Mouse (Mus musculus) layer of hippocampus, adult 2 months (tissue): ENCODE measurements at regions not wholly inside any gene's neighbourhood (a gene's known extent, or its start where the extent isn't known, plus 50 kb on each side); places are given as distances from the start of the nearest gene placed in this dataset.
A peak's percentile ranks its signal among the peaks of the same experiment; 100 is the strongest.
"Not testable (repeated sequence)": the region's sequence is repeated elsewhere in the genome, so short reads cannot be mapped to it uniquely, and the experiment has no call there.

Experiments used
- DNase-seq, 2 experiments: peaks; one replicate each; pipeline ENCODE4 v3.0.0; 2022; ENCODE audit warnings: low spot score in 2 of 2
- H3K27ac ChIP-seq: fragments of 200-600 bp; 2 replicates; pipeline ENCODE4 v1.8.1; 2022
- H3K4me3 ChIP-seq: fragments of 200-600 bp; 2 replicates; pipeline ENCODE4 v1.8.1; 2022; ENCODE audit warnings: mild to moderate bottlenecking
- CTCF ChIP-seq: fragments of 200-600 bp; conservative IDR thresholded peaks from 2 replicates; pipeline ENCODE4 v1.8.1; 2022; ENCODE audit warnings: antibody characterized with exemption, mild to moderate bottlenecking, moderate library complexity

DNA sequence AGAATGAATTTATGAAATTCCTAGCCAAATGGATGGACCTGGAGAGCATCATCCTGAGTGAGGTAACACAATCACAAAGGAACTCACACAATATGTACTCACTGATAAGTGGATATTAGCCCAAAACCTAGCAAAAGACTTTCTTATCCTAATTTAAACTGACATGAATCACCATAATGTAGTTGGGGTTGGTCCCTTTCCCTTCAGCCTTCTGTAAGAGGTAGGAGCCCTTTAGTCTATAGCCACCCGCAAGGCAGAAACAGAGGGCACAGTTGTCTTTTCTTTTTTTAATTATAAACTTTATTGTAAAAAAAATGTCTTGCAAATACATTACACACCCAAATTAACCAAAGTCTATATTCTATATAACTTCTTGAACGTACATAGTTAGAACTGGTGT lies 81.3 kb downstream of the Ogfrl1 start:
- not testable (repeated sequence) for H3K4me3 ChIP-seq, H3K27ac ChIP-seq, DNase-seq

- H3K4me3 ChIP-seq, H3K27ac ChIP-seq, DNase-seq: not testable (repeated sequence)
Observed at GRCm38 (mm10) chr1:23314863-23315262, 82.7 kb downstream of the Ogfrl1 start.

GRCm38 (mm10) chr1:23292718-23293117 lies 104.9 kb downstream of the Ogfrl1 start:
- no peak overlapping the region for H3K4me3 ChIP-seq
- DNase-seq: no peak
- no peak overlapping the region for H3K27ac ChIP-seq
- no peak for TF ChIP-seq CTCF

GRCm38 (mm10) chr1:23286741-23287140 lies 110.8 kb downstream of the Ogfrl1 start:
- Histone ChIP-seq H3K4me3 (no peak overlapping the region), H3K27ac (no peak overlapping the region)
- TF ChIP-seq CTCF: peak; percentile 89
- peak; percentile 64 to 65 for DNase-seq

DNA sequence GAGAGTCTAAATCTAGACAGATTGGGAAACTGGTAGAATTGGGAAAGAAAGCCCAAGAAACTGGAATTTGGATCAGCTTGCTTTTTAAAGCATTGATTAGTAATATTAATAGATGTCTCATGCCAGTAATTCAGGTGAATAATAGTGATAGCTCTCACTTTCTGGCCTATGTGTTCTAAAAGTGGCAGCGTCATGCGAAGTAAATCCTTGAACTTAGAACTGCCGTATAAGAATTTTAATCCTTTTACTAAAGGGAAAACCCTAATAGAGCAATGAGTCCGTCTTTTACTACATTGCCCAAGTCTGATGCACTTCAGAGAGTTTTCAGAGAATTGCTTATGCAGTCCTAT lies 114.7 kb downstream of the Ogfrl1 start:
- no peak overlapping the region for H3K27ac ChIP-seq
- DNase-seq: no peak
- no peak for TF ChIP-seq CTCF
- H3K4me3 ChIP-seq: no peak overlapping the region

GRCm38 (mm10) chr1:23282215-23282869 lies 115.2 kb downstream of the Ogfrl1 start:
- no peak for TF ChIP-seq CTCF
- DNase-seq: no peak
- Histone ChIP-seq H3K27ac (no peak overlapping the region), H3K4me3 (no peak overlapping the region)

DNA sequence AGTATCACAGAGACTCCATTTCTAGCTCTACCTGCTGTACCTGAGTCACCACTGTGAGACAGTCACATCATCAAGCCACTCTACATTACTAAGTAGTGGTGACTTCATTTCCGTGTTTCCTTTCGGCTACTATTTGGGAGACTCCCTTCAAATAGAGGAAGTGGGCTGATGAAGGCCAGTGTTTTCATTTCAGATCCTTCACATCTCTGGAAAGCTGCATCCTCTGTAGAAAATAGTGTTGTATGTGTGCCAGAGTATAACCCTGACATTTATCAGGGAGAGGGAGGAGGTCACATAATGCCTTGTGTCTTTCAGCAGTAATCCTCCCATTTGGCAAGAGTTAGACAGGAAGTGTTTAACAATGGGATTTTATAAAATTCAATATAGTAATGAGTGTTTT lies 117.7 kb downstream of the Ogfrl1 start:
- no peak for TF ChIP-seq CTCF
- Histone ChIP-seq H3K27ac (no peak overlapping the region), H3K4me3 (no peak overlapping the region)
- no peak for DNase-seq

DNA sequence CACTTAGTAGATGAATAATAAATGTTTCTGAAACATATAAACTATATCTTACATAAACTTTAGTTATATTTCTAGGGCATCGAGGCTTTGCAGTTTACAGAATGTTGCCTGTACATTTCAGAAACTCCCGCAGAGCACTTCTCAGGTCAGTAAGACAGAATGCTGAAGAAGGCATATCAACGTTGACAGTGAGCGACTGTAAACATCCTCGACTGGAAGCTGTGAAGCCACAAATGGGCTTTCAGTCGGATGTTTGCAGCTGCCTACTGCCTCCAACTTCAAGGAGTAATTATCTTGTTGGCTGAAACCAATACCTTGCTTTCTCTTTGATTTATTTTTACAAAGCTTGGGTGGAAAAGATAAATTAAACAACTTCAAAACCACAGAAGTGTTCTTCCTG lies 125.5 kb downstream of the Ogfrl1 start:
- Histone ChIP-seq H3K27ac (no peak overlapping the region), H3K4me3 (no peak overlapping the region; the same call in 1 of the 2 replicates)
- no peak for DNase-seq
- TF ChIP-seq CTCF: no peak

- no peak for DNase-seq
- no peak overlapping the region; the same call in 1 of the 2 replicates for H3K4me3 ChIP-seq
- peak overlapping the region; percentile 8; the same call in 1 of the 2 replicates for H3K27ac ChIP-seq
- no peak for TF ChIP-seq CTCF
Observed at GRCm38 (mm10) chr1:23270910-23271822, 126.4 kb downstream of the Ogfrl1 start.

- DNase-seq: no peak
- no peak overlapping the region for H3K4me3 ChIP-seq
- no peak overlapping the region for H3K27ac ChIP-seq
- no peak for TF ChIP-seq CTCF
Observed at GRCm38 (mm10) chr1:23268062-23268461, 129.5 kb downstream of the Ogfrl1 start.

DNA sequence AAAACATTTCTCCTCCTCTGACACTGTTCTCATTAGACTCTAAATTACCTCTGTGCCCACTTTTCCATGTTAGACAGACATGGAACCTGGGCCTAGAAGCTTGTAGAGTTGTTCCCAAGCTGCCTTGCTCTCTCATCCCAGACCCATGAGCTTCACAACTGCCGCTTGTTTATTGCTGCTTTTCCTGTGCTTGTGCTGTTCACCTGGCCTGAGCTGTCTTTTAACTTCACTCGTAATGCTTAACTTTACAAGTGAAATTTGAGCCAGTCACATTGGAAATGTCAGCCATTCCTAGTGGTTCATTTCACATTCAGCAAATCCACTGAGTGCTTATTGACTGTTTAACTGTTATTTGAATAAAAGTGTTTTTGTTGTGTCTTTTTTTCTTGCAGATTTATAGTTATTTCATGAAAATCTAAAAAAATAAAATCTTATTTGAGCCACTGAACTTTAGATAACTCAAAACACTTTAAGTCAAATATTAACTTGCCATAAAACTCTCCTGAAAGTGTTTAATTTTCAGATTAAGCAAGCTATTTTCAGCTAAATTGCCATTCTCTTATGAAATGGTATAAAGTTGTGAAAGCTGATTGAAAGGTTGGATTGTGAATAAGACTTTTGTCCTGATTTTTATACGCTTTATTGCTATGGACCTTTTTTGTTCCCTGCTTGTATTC lies 131.9 kb downstream of the Ogfrl1 start:
- H3K27ac ChIP-seq: no peak overlapping the region
- no peak for DNase-seq

GRCm38 (mm10) chr1:23264251-23264650 lies 133.3 kb downstream of the Ogfrl1 start:
- Histone ChIP-seq H3K4me3 (no peak overlapping the region; the same call in 1 of the 2 replicates), H3K27ac (peak overlapping the region; percentile 61)
- no peak for TF ChIP-seq CTCF
- DNase-seq: no peak

More for the DNA sequence above, 131.9 kb downstream of the Ogfrl1 start:
- no peak overlapping the region for H3K4me3 ChIP-seq
- no peak for TF ChIP-seq CTCF

DNA sequence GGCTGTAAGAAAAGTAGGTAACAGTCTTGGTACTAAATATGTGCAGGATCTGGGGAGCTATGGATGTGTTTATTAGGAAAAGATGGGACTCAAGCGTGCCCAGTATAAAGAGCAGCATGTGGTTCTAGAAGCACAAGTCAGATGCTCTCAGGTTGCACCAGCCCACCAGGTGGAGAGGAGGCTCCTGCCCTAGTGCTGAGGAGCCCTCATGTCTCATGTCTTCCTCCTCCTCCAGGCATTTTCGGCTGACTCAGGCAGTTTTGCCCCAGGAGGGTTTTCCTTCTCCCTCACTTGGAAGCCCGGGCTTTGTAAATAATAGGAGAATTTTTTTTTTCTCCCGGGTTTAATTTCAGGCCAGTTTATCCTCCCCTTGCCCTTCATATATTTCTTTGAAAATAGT lies 133.8 kb downstream of the Ogfrl1 start:
- no peak overlapping the region for H3K4me3 ChIP-seq
- TF ChIP-seq CTCF: no peak
- peak overlapping the region; percentile 61 for H3K27ac ChIP-seq
- DNase-seq: no peak
